Mouse (Mus musculus) bone marrow, adult 2 months (tissue): ENCODE measurements around the gene Vps37b.

ENCODE experiments used
- CTCF ChIP-seq: fragments of 200-500 bp; IDR thresholded peaks from 2 replicates; pipeline ENCODE4 v1.5.1; 2011; ENCODE audit warnings: low read length, control low read depth; ENCODE audit not compliant: control insufficient read depth, insufficient read depth
- POLR2A ChIP-seq: fragments of 200-500 bp; IDR thresholded peaks from 2 replicates; pipeline ENCODE4 v1.6.1; 2011; ENCODE audit warnings: low read depth, mild to moderate bottlenecking, control low read depth, low read length, borderline replicate concordance; ENCODE audit not compliant: control insufficient read depth

- TF ChIP-seq CTCF (no peak), POLR2A (no peak)
Measured at GRCm38 (mm10) chr5:124015727-124016126, 16.3 kb downstream of the Vps37b start.
